In the genomic region with DNA sequence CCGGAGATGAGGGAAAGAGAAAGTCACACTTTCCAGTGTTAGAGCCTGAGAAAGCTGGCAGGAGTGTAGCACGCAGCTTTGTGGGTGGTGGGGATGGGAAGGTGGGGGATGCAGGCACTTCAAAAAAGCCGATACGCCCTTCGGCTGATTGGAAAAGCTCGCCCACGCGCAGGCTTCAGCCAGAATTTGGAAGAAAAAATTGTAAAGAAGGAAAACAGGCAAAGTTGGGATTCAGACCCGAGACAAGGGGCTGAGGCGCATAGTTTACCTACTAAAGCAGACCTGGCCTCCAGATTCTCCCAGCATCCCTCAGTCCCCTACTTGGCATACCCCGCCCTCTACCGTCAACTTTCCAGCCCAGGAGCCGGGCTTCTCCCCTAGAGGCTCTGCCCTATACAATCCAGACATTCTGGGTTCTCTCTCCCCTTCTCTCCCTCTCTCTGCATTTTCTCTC, we compare ENCODE assay signal across 9 mouse cellular contexts. TPM values are rescaled to one million over a fixed set of nuclear protein-coding genes. Genes with fewer than 3 reads are reported as not detected.
DNase-seq lines count a peak whose midpoint lies in the region; ATAC-seq lines count a peak whose summit lies in the region.
"Had no signal": no experiment of that assay in that cellular context is flagged by ENCODE, and none has a peak within 500 bp of the region (broad histone marks: within the 10 kb centered on the region; RNA-seq: fewer than 3 reads in every experiment).

No protein-coding gene starts in this region.

- H3K4me2 ChIP-seq in kidney, embryonic 15.5 days: peak overlapping the region; percentile 65
- H3K4me2 ChIP-seq in stomach, embryonic 15.5 days: peak overlapping the region; percentile 56

- no peak overlapping the region for H3K27ac ChIP-seq in kidney, embryonic 15.5 days
- H3K27ac ChIP-seq in forebrain, embryonic 10.5 days: peak overlapping the region; percentile 73
- H3K27ac ChIP-seq in stomach, embryonic 15.5 days: no peak overlapping the region

- no peak for DNase-seq in kidney, adult 11 months
- DNase-seq in forebrain, embryonic 10.5 days (ENCODE audit: extremely low spot score, low spot score): peak; percentile 41
- DNase-seq in layer of hippocampus, adult 18-20 months (ENCODE audit: low spot score in 2 of 2): peak; percentile 16 to 68
- peak; percentile 18 for DNase-seq in lung, postnatal 36 days
- no peak for DNase-seq in urinary bladder, postnatal 4 days (ENCODE audit: low spot score in 2 of 2)
- no peak for DNase-seq in gastrocnemius, adult 18-20 months (ENCODE audit: low spot score)

- peak overlapping the region; percentile 27; the same call in 1 of the 2 replicates for H3K9ac ChIP-seq in kidney, embryonic 15.5 days
- H3K9ac ChIP-seq in stomach, embryonic 15.5 days: no peak overlapping the region

- H3K27me3 ChIP-seq in kidney, embryonic 15.5 days: no peaks in the 10 kb centered on the region; the same call in 1 of the 2 replicates
- no peaks in the 10 kb centered on the region for H3K27me3 ChIP-seq in forebrain, embryonic 10.5 days (ENCODE audit: poor library complexity, severe bottlenecking)
- H3K27me3 ChIP-seq in stomach, embryonic 15.5 days (replicated peaks): no peaks in the 10 kb centered on the region

- WGBS in kidney, embryonic 15.5 days: 2% methylated on average over 13 of the region's 13 CpGs
- WGBS in forebrain, embryonic 10.5 days: 3% methylated on average over 13 of the region's 13 CpGs
- 17% methylated on average over 13 of the region's 13 CpGs for WGBS in stomach, embryonic 15.5 days

- H3K4me3 ChIP-seq in kidney, embryonic 15.5 days (replicated peaks): peak overlapping the region; percentile 40
- peak overlapping the region; percentile 48 for H3K4me3 ChIP-seq in forebrain, embryonic 10.5 days
- peak overlapping the region; percentile 27 for H3K4me3 ChIP-seq in stomach, embryonic 15.5 days (replicated peaks)

- H3K9me3 ChIP-seq in kidney, embryonic 15.5 days (replicated peaks): peaks cover 7% of the 10 kb centered on the region
- peaks cover 26% of the 10 kb centered on the region for H3K9me3 ChIP-seq in forebrain, embryonic 10.5 days
- H3K9me3 ChIP-seq in stomach, embryonic 15.5 days: no peaks in the 10 kb centered on the region

- ATAC-seq in kidney, embryonic 15.5 days (replicated peaks; ENCODE audit: low FRiP score): peak; percentile 88
- no peak for ATAC-seq in stomach, embryonic 15.5 days (ENCODE audit: insufficient read depth, low FRiP score, low read depth)

- H3K4me1 ChIP-seq in kidney, embryonic 15.5 days: peaks cover 10% of the 10 kb centered on the region
- peaks cover 12% of the 10 kb centered on the region for H3K4me1 ChIP-seq in forebrain, embryonic 10.5 days
- 0 out of 2 replicates have a peak, but pooled peaks cover 6% of the 10 kb centered on the region for H3K4me1 ChIP-seq in stomach, embryonic 15.5 days

- H3K36me3 ChIP-seq in kidney, embryonic 15.5 days: no peaks in the 10 kb centered on the region
- H3K36me3 ChIP-seq in forebrain, embryonic 10.5 days (replicated peaks): no peaks in the 10 kb centered on the region
- H3K36me3 ChIP-seq in stomach, embryonic 15.5 days: no peaks in the 10 kb centered on the region

RNA-seq across cellular contexts. Expression of gene Tescl, which starts 8.0 kb away (rescaled TPM):
- polyA plus RNA-seq in kidney, embryonic 15.5 days (2015; fragmentation: Nextera tagmentation; extraction: Ambion mirVana): 0.43 TPM in 1 of 2 replicates, not detected in the other
- polyA plus RNA-seq in forebrain, embryonic 10.5 days (2016; fragmentation: Nextera tagmentation; extraction: Ambion mirVana): 0.17 TPM in 1 of 2 replicates, not detected in the other
- not detected for total RNA-seq in layer of hippocampus, adult 18-20 months (2021)
- polyA plus RNA-seq in stomach, embryonic 15.5 days (2015; fragmentation: Nextera tagmentation; extraction: Ambion mirVana): 0.15 TPM in 1 of 2 replicates, not detected in the other
- total RNA-seq in gastrocnemius, adult 18-20 months (2021): not detected
- total RNA-seq: MEL had no signal

RNA-seq across cellular contexts. Expression of gene Zfp94, which starts 9.2 kb away (rescaled TPM):
- polyA plus RNA-seq in kidney, embryonic 15.5 days (2015; fragmentation: Nextera tagmentation; extraction: Ambion mirVana): 11.3 and 12.1 TPM in 2 replicates
- 12.9 and 13.2 TPM in 2 replicates for polyA plus RNA-seq in forebrain, embryonic 10.5 days (2016; fragmentation: Nextera tagmentation; extraction: Ambion mirVana)
- 10 to 100 TPM; 12.1 to 12.7 TPM for total RNA-seq in layer of hippocampus, adult 18-20 months (2021)
- polyA plus RNA-seq in stomach, embryonic 15.5 days (2015; fragmentation: Nextera tagmentation; extraction: Ambion mirVana): 9.3 and 11.1 TPM in 2 replicates
- total RNA-seq in gastrocnemius, adult 18-20 months (2021): 1 to 10 TPM; 1.7 to 2.1 TPM

RNA-seq across cellular contexts. Expression of gene Lypd5, which starts 23.3 kb away (rescaled TPM):
- polyA plus RNA-seq in kidney, embryonic 15.5 days (2015; fragmentation: Nextera tagmentation; extraction: Ambion mirVana): 0.28 TPM in 1 of 2 replicates, not detected in the other
- not detected in 2 replicates for polyA plus RNA-seq in forebrain, embryonic 10.5 days (2016; fragmentation: Nextera tagmentation; extraction: Ambion mirVana)
- not detected for total RNA-seq in layer of hippocampus, adult 18-20 months (2021)
- polyA plus RNA-seq in stomach, embryonic 15.5 days (2015; fragmentation: Nextera tagmentation; extraction: Ambion mirVana): 0.26 and 3.0 TPM in 2 replicates
- not detected for total RNA-seq in gastrocnemius, adult 18-20 months (2021)
- total RNA-seq: MEL had no signal

RNA-seq across cellular contexts. Expression of gene Zfp61, which starts 24.7 kb away (rescaled TPM):
- 40.0 and 43.9 TPM in 2 replicates for polyA plus RNA-seq in kidney, embryonic 15.5 days (2015; fragmentation: Nextera tagmentation; extraction: Ambion mirVana)
- 39.6 and 41.9 TPM in 2 replicates for polyA plus RNA-seq in forebrain, embryonic 10.5 days (2016; fragmentation: Nextera tagmentation; extraction: Ambion mirVana)
- 10 to 100 TPM; 19.8 to 24.9 TPM for total RNA-seq in layer of hippocampus, adult 18-20 months (2021)
- polyA plus RNA-seq in stomach, embryonic 15.5 days (2015; fragmentation: Nextera tagmentation; extraction: Ambion mirVana): 29.6 and 31.3 TPM in 2 replicates
- total RNA-seq in gastrocnemius, adult 18-20 months (2021): 1 to 10 TPM; 2.2 to 2.6 TPM

RNA-seq across cellular contexts. Expression of gene Kcnn4, which starts 44.4 kb away (rescaled TPM):
- polyA plus RNA-seq in kidney, embryonic 15.5 days (2015; fragmentation: Nextera tagmentation; extraction: Ambion mirVana): 4.9 and 5.5 TPM in 2 replicates
- 3.8 and 5.1 TPM in 2 replicates for polyA plus RNA-seq in forebrain, embryonic 10.5 days (2016; fragmentation: Nextera tagmentation; extraction: Ambion mirVana)
- total RNA-seq in layer of hippocampus, adult 18-20 months (2021): under 1 TPM; 0.36 to 0.72 TPM
- 7.1 and 14.4 TPM in 2 replicates for polyA plus RNA-seq in stomach, embryonic 15.5 days (2015; fragmentation: Nextera tagmentation; extraction: Ambion mirVana)
- total RNA-seq in gastrocnemius, adult 18-20 months (2021): under 1 TPM; 0.46 to 0.50 TPM

Comparison
In these comparisons a context has a peak if more than half of its experiments do, and no peak if none do; other contexts are left out.
1. DNase-seq: peak in forebrain, embryonic 10.5 days (single experiment), layer of hippocampus, adult 18-20 months (2 of 2) and lung, postnatal 36 days (single experiment); none in kidney, adult 11 months (single experiment), urinary bladder, postnatal 4 days (0 of 2) and gastrocnemius, adult 18-20 months (single experiment).
2. Peak in every context shown above with its lines, with median percentiles within 50 percentile points of each other: H3K4me3 ChIP-seq.